Mouse (Mus musculus) megakaryocyte-erythroid progenitor cell, adult 5-6 weeks (primary cell): ENCODE results near the gene Kalrn. TPM values are rescaled to one million over a fixed set of nuclear protein-coding genes. Genes with fewer than 3 reads are reported as not detected.

Source experiments
- ATAC-seq: replicated peaks from 2 replicates; pipeline ENCODE4 v1.8.0; 2016; ENCODE audit warnings: mild to moderate bottlenecking, inconsistent platforms; ENCODE audit not compliant: severe bottlenecking, poor library complexity, low FRiP score, low TSS enrichment
- total RNA-seq, 2 experiments: library from RNA; stranded (forward) in 1 of 2; stranded (reverse) in 1 of 2; fragments of 200-1000, 215-1000 nt in 1 of 2; fragments of >200 nt in 1 of 2; fragmentation: Nextera tagmentation in 1 of 2; gene quantifications; 2 replicates each; pipeline ENCODE4 v1.2.3; 2014 to 2017

Gene Kalrn
- total RNA-seq, 2 experiments from 2014 or later = 1.6 to 3.7 TPM

GRCm38 (mm10) chr16:34297911-34298682 is 275.2 kb downstream of the Kalrn start:
- ATAC-seq = no peak

- ATAC-seq = no peak
These were observed 278.8 kb downstream of the Kalrn start for GRCm38 (mm10) chr16:34294568-34294967.

- no peak for ATAC-seq
These were observed 279.7 kb downstream of the Kalrn start for GRCm38 (mm10) chr16:34293675-34294074.

DNA sequence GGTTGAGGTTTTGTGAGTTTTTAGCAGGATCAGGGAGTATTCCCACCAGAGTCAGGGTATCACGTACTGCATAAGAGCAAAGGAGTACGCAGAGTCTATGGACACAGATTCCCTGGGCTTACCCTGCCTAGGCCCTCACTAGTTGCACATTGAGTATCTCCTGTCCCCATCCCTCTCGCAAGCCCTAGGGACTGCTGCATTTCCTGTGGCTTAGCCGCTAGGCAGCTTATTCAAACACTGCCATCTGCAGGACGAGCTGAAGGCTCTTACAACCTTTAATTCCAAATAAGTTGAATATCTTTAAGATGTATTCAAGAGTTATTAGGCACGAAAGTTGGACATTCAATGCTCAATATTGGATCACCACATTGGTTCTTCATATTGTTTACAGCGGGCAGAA is 283.7 kb downstream of the Kalrn start:
- ATAC-seq = no peak

- ATAC-seq = no peak
These were observed 291.3 kb downstream of the Kalrn start for GRCm38 (mm10) chr16:34282026-34282425.

DNA sequence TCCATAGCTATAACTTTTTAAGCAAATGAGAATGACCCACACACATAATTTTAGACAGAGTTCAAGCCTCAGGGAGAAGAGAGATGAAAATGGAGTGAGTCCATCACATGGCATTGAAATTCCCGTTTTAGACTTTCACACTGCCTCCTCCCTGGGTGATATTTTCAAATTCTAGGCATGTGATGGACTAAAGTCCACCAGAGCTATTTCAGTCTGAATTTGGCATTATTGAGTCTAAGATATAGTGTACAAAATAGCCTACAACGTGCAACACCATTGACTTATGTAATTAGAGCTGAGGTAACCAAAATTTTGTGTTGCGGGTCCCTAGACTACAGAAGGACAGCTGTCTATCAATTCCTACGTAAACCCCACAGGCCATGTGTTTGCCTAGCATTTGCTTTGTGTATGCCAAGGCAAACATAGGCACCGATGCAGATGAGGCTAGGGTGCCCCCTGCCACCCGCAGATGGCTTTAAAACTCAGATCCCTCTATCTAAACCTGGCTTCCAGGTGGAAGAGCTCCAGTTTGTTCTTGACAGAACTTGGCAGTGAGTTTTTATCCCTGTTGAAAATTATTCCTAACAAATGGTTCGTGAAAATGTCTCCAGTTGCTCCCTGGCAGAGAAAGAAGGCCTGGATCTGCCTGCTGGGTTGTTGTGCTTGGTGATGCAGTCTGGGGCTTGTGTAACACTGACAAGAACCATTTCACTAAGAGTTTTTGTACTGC is 293.5 kb downstream of the Kalrn start:
- no peak for ATAC-seq

DNA sequence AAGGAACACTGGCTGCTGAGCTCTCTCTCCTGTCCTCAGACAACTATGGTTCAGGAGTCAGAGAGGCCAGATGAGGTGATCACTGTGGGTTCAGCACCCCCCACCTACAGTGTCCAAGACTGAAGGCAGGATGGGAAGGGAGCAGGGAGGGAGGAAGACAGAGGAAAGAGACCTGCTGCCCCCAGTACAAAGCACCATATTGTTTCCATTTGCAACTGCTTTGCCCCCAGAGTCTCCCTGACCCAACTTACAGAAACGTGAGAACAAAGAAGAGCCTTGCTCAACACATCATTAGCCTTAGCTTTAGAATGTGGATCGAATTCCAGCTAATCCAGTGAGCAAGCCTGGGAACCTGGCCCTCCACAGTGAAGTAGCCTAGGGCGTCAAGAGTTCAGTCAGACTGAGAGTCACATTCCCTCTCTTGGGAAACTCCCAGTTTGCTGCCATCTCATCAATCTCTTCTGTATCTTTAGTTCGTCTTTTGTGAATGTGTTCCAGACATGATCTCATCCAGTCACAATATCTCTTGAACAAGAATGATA is 295.0 kb downstream of the Kalrn start:
- no peak for ATAC-seq

DNA sequence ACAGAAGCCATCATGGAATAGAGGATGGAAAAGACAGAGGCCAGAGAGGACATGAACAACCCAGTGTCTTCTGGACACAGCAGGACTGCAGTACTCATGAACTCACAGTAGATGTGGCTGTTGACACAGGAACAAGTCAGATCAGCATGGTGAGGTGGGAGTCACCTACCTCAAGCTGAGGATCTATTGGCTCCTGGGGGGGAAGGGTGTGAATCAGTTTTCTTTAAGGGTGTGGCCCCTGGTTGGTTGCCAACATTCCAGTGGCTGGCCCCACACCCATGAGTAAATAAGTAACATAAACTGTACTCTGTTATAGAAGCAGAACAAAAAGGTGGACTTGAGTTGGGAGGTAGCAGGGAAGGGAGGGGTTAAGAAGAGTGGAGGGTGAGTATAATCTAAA is 298.7 kb downstream of the Kalrn start:
- ATAC-seq = no peak

DNA sequence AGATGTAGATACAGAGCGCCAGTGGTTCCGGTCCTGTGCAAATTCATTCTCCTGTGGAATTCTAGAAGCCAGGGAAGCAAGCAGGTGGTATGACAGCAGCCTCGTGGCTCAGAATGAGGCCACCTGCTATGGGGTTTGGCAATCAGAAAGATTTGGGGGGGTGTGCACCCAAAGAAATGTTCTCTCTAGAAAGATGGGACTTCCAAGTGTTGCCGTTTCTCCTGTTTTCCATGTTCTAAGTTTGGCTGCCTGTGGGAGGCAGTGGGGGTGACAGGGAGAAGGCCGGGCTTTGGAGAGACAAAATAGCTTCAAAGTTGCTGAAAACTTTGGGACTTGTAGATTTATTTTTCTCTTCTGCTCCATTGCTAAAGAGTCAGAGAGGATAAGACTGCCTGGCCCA is 301.9 kb downstream of the Kalrn start:
- no peak for ATAC-seq

DNA sequence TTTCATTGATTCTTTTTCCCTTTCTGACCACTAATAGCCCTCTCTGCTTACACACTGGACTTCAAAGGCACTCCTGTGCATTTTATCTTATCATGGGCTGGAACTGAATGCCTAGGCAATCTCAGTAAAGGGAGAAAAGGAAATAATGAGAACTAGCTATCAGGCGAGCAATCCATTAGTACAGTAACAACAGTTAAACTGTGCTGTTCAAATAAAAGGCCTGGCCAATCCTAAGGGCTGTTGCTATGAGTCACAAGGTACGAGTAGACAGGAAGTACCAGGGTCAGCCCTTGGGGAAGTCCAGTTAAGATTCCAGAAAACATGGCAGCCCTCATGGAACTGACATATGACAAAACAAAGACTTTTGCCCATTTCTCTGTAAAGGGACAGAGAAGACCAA is 302.7 kb downstream of the Kalrn start:
- no peak for ATAC-seq

DNA sequence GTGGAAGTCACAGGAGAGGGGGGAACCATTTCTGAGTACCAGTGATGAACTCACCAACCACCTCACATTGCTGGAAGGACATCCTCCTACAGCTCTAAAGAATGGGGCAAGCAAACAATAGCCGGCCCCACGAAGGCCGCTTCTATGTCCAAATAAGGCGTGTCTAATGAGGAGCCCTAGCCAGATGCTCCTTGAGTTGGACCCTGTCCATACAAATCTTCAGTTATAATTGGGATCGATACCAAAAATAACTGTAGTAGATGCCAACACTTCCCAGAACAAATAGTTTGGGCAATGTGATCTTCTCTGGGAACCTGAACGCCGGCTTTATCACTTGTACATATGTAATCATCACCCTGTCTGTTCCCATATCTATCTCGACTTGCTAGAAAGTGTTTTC is 303.7 kb downstream of the Kalrn start:
- no peak for ATAC-seq

GRCm38 (mm10) chr16:34267751-34268150 is 305.6 kb downstream of the Kalrn start:
- no peak for ATAC-seq

DNA sequence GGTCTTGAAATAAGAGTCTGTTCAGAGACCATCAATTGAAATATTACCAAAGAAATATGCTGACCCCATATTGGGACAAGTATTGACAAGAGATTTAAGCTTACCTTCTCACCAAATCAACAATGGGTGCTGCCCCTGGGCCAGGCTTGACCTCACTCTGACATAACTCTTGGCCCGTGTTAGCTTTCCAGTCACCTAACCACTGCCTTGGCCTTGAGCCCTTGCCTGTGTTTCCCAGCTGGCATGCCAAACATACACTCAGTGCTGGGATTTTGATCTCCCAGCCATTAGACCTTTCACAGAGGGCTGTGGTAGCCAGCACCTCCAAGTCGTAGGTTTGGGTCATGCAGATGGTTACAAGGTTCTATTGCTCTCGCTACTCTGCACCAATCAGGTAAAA is 308.7 kb downstream of the Kalrn start:
- ATAC-seq = no peak

DNA sequence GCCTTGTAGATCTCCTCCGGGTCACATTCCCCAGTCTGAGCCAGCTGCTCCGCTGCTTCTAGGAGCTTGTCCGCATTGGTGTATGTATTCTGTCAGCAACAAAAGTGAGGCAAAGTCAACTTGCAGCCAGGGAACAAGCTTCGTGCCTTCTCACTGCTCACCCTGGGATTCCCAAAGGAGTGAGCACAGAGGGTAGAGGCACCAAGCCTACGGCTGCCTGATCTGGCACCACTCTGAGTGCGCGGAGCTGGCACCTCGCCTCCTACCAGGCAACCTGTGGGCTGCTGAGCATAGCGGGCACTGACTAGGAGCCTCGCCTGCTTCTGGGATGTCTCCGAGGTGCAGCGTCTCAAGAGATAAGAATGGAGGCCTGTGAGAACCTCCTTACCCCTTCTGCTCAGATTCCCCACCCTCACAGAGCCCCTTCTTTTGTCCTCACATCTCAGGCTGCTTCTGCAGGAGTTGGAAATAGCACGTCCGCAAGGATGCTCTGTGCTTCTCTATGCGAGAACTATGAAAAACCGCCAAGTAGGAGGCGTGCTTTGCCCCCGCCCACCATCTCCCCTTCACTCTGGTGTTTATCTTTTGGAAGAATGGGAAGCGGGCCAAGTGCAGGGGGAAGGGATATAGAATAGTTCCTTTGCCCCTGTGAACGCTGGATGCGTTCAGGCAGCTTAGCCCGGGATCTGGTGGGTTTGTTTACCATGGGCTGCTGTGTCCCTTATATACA is 310.4 kb downstream of the Kalrn start:
- ATAC-seq = no peak

DNA sequence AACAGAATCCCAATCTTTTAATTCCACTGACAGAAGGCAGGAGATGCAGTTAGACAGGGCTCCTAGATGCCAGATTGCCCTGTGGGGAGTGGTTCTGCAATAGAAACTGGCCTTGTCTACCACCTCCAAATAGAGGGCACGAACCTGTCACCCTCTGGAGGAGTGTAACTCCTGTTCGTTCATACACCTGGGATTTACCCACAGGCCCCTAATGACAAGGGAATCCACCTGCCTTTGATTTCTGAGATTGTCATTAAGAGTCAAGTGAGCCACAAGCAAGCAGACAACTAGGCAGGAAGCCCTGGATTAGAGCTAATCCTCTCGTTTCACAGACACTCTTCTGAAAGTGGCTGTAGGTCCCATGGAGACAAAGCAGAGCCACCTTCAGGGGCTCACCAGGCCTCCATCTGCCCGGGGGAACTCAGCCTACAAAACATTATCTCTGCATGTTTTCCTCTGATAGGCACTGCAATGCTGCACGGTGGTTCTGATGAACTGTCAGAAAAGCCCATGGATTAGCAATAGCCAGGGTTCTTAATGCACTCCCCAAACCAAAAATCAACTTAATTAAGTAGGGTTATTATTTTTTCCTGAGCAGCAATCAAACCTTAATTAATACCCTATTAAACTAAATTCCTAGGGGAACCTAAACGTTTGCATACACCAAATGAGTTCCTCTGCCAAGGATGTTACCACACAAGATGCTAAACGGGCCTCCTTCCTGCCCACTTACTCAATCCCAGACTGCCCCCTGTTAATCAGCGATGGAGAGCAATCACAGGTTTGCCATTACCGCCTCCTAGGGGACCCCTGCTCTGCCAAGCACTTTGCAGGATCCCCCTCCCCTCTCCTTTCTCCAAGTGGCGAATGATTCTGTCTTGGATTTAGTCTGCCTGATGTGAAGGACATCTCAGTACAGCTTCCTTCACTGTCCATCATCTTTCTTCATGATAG is 312.1 kb downstream of the Kalrn start:
- no peak for ATAC-seq

DNA sequence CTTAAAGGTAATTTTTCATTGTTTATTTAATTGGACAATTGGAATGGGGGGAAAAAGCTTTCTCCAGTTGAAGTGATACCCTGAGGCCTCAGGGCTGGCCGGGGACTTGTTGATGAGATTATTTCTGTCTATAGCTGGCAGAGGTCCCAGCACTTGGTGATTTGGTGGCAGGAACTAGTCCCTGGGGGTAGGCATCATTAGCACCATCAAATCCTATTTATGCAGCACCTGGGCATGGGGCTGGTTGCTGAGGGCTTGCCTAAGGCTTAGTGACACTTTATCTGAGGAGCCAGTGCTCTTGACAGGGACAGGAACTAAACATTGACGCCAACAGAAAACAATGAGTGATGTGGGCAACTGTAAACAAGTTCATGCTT is 318.7 kb downstream of the Kalrn start:
- no peak for ATAC-seq

GRCm38 (mm10) chr16:34254002-34254645 is 319.2 kb downstream of the Kalrn start:
- no peak for ATAC-seq

GRCm38 (mm10) chr16:34252670-34253069 is 320.7 kb downstream of the Kalrn start:
- ATAC-seq = no peak

DNA sequence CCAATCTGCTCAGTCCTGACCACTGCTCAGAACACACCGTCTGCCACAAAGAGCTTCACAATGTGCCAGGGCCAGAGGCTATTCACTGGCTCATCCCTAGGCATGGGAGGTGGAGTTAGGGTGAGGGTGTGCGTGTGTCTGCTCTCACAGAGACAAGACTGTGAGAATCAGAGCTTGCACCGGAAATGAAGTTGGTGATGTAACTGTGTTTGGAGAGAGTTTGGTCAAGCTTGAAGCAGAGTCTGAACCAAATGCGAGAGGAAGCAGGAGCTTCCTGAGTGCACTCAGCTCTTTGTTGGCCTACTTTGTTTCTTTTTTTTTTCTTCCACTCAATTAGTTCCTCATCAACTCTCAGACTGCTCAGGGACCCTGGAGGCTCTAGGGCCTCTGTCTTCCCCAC is 325.1 kb downstream of the Kalrn start:
- ATAC-seq = no peak
